Mouse (Mus musculus) E14TG2a.4 (cell line): Measurements from ENCODE around the gene Stxbp1.

ENCODE experiments used
- H3K27me3 ChIP-seq: 2 replicates; pipeline ENCODE4 v1.6.1; 2014; ENCODE audit warnings: low read length, control low read depth; ENCODE audit not compliant: insufficient read depth
- H3K36me3 ChIP-seq: 2 replicates; pipeline ENCODE4 v1.6.1; 2014; ENCODE audit warnings: low read length, control low read depth; ENCODE audit not compliant: insufficient read depth
- H3K4me1 ChIP-seq: replicated peaks from 2 replicates; pipeline ENCODE4 v1.6.1; 2014; ENCODE audit warnings: low read depth, low read length, control low read depth
- H3K4me3 ChIP-seq: replicated peaks from 2 replicates; pipeline ENCODE4 v1.5.1; 2014; ENCODE audit warnings: mild to moderate bottlenecking, low read length
- H3K9me3 ChIP-seq: 2 replicates; pipeline ENCODE4 v1.6.1; 2014; ENCODE audit warnings: low read length, control low read depth
- CTCF ChIP-seq: conservative IDR thresholded peaks from 2 replicates; pipeline ENCODE4 v1.5.1; 2014; ENCODE audit warnings: low read length
- NANOG ChIP-seq: IDR thresholded peaks from 2 replicates; pipeline ENCODE4 v1.6.1; 2014; ENCODE audit warnings: borderline replicate concordance, low read length, mixed read lengths
- POU5F1 ChIP-seq: IDR thresholded peaks from 2 replicates; pipeline ENCODE4 v1.6.1; 2014; ENCODE audit warnings: low read length, borderline replicate concordance

The Stxbp1 gene

DNA sequence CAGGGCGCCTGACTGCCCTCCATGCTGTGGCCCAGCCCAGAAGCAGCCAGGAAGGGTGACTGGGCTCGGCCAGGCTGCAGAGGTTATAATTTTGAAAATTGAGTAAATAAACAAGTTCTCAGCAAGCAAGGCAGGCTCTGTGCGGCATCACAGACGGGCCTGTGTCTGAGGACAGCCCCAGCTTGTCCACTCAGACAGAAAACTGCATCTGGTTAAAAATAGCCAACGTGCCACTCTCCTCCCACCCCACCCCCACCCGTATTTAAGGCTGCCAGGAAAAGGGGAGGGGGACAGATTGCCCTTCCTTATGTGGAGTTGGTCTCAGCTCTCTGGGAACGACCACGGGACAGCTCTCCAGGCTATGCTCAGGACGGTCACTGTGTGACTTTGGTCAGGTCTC lies 41.0 kb upstream of the Stxbp1 start:
- Histone ChIP-seq H3K4me3 (no peak overlapping the region), H3K9me3 (no peaks in the 10 kb centered on the region), H3K4me1 (peaks cover 92% of the 10 kb centered on the region), H3K27me3 (no peaks in the 10 kb centered on the region), H3K36me3 (peaks cover 50% of the 10 kb centered on the region)
- TF ChIP-seq POU5F1, result no peak
- no peak for TF ChIP-seq NANOG
- TF ChIP-seq CTCF, result no peak

DNA sequence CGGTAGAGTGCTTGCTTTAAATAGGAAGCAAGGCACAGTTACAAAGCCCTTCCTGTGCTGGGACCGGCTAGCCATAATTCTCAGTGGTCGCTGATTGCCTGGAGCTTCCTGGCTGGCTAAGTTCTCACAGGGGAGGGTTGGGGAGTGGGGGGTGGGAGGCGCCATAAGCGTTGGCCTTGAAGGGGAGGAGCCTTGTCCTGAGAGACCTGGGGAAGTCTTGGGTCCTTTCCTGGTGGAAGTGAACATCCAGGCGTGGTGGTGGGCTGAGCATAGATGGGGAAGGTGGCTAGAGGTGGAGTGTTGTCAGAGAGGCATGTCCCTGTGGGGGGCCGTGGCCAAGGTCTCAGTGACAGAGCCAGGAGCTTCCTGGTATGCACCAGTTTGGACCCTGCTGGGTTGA lies 37.7 kb upstream of the Stxbp1 start:
- H3K27me3 ChIP-seq, result no peaks in the 10 kb centered on the region
- TF ChIP-seq POU5F1, result no peak
- TF ChIP-seq NANOG, result no peak
- no peak for TF ChIP-seq CTCF
- H3K4me3 ChIP-seq, result peak overlapping the region; percentile 21
- H3K36me3 ChIP-seq, result peaks cover 50% of the 10 kb centered on the region
- H3K4me1 ChIP-seq, result peaks cover 91% of the 10 kb centered on the region
- H3K9me3 ChIP-seq, result no peaks in the 10 kb centered on the region

DNA sequence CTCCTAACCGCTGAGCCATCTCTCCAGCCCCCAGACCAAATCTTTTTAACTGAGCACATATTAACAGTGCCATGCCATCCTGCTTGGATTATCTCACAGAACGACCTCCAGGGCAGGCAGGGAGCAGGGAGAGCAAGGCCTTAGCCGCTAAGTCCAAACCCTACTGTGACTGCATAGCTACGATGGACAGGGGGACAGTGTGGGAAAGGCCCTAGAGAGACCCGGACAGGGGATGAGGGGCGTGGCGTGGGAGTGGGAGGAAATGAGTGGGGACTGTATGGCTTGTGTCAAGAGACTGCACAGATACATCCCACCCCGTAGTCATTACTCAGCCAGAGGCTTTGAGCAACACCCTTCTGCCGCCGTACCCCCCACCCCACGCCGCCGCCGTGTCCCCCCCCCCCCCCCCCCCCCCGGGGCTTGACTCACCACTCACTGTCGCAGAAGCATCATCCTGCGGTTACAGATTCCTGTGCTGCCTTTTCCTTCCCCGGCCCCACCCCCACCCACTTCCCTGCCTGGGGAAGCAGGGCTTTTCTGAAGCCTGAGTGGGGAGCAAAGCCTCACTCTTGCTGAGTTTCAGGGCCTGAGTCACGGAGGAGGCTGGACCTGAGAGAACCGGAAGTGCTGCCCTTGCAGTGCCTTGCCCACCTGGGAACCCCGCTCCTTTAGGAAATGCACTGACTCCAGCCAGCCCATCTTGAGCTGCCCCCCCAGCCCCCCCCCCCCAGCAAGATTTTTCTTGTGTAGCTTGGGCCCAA lies 35.4 kb upstream of the Stxbp1 start:
- Histone ChIP-seq H3K4me1 (peaks cover 92% of the 10 kb centered on the region), H3K36me3 (peaks cover 45% of the 10 kb centered on the region)
- no peak for TF ChIP-seq NANOG
- TF ChIP-seq POU5F1, result no peak
- TF ChIP-seq CTCF, result no peak

DNA sequence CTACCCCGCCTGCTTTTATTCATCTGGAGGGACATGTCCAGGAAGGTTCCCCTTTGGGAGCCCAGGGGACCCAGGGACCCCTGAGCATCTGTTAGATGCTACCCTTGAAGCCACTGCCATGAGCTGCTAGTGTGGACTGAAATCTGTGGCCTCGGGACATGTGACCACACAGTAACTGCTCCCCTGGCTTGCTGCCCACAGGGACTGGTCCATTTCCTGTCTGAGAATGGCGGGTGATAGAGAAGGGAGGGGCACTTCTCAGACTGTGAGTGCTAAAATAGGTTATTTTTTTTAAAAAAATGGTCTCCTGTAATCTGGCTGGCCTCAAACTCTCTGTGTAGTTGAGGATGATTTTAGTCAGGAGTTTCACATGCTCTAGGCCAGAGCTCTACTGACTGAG lies 34.7 kb upstream of the Stxbp1 start:
- TF ChIP-seq POU5F1 (no peak), CTCF (no peak), NANOG (no peak)
- Histone ChIP-seq H3K36me3 (peaks cover 45% of the 10 kb centered on the region), H3K4me3 (peak overlapping the region; percentile 95), H3K9me3 (no peaks in the 10 kb centered on the region), H3K27me3 (no peaks in the 10 kb centered on the region), H3K4me1 (peaks cover 94% of the 10 kb centered on the region)

More for the DNA sequence above, 35.4 kb upstream of the Stxbp1 start:
- H3K4me3 ChIP-seq, result peak overlapping the region; percentile 45
- no peaks in the 10 kb centered on the region for H3K27me3 ChIP-seq
- H3K9me3 ChIP-seq, result no peaks in the 10 kb centered on the region

DNA sequence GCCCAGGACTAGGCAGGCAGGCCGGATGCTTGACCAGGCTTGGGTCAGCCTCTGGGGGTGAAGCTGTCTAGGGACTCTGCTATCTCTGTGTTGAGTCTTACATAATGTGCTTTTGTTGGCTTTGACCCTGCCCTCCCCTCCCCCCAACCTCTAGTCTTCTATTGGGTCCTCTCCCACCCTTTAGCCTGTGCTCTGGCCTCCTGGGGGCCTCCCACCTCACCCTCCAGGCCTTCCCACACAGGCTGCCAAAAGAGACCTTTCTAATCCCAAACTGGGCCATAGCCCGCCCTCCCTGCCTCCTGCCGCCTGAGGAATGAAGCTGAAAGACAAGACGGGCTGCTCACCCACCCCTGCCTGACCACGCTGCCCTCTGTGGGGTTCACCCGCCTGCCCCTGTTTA lies 34.0 kb upstream of the Stxbp1 start:
- Histone ChIP-seq H3K4me3 (peak overlapping the region; percentile 95), H3K27me3 (no peaks in the 10 kb centered on the region), H3K9me3 (no peaks in the 10 kb centered on the region), H3K4me1 (peaks cover 94% of the 10 kb centered on the region), H3K36me3 (peaks cover 41% of the 10 kb centered on the region)
- TF ChIP-seq NANOG, result no peak
- TF ChIP-seq CTCF, result no peak
- no peak for TF ChIP-seq POU5F1

DNA sequence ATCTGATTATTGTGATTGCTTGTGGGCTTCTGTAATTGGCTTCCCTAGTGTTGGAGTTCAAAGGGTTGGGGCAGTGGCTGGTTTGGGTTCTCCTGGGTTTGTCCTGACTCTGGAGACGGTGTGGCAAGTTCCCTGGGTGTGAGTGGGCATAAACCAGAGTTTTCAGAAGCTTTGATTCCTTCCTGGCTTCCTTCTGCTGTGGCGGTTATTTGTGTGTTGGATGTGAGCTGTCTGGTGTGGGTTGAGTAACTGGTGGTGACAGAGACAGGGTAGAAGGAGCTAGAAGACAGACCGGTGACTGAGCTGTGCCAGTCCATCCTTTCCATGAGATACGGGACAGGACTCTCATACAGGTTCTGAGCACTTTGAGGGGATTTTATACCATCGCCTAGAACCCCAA lies 32.5 kb upstream of the Stxbp1 start:
- peaks cover 33% of the 10 kb centered on the region for H3K36me3 ChIP-seq
- H3K4me3 ChIP-seq, result peak overlapping the region; percentile 95
- H3K27me3 ChIP-seq, result 0 out of 2 replicates have a peak, but pooled peaks cover under 1% of the 10 kb centered on the region
- no peaks in the 10 kb centered on the region for H3K9me3 ChIP-seq
- peaks cover 94% of the 10 kb centered on the region for H3K4me1 ChIP-seq
- TF ChIP-seq POU5F1 (no peak), NANOG (no peak), CTCF (no peak)

DNA sequence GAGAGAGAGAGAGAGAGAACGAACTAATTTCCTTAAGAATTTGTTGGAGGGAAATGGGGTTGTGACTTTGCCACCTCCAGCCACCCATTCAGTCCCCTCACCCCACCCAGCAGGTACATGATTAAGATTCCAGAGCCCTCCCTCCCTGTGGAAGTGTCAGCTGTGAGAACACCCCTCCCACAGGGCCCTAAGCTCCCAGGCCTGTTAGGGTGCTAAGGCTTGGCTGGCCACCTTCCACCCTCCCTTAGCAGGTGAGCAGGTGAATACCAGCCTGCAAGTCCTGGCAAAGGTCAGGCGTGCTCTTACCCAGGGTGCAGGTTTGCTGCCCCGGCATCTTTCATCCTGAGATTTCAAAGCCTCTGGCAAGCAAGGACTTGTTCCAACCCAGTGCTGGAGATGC lies 31.4 kb upstream of the Stxbp1 start:
- Histone ChIP-seq H3K4me1 (peaks cover 94% of the 10 kb centered on the region), H3K4me3 (peak overlapping the region; percentile 95), H3K36me3 (peaks cover 29% of the 10 kb centered on the region), H3K9me3 (no peaks in the 10 kb centered on the region), H3K27me3 (0 out of 2 replicates have a peak, but pooled peaks cover 10% of the 10 kb centered on the region)
- TF ChIP-seq CTCF (no peak), NANOG (no peak), POU5F1 (no peak)

DNA sequence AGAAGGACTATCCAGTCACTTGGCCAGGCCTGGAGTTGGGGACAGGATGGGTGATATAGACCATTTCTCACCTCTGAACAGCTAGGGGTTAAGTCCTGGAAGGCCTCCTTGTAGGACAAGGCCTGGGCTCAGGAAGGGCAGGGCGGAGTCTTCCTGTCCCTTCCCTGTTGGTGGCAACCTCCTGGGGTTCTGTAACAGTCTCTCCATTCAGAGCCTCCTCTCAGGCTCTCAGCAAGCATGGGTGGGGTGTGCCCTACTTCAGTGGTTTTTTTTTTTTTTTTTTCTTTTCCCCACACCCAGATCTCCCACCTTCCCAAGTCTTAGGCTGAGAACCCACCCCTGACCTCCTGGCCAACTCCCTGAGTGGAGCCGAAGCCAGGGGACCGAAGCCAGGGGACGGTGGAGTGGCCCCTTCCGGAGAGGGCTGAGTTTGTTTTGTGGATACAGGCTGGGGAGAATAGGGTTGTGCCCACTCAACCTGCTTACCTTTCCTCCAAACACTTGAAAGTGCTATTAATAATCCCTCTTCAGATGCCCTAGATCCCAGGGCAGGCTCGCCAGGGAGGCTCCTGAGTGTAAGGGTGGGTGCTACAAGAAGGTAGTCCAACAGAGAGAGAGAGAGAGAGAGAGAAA lies 30.8 kb upstream of the Stxbp1 start:
- H3K4me3 ChIP-seq, result peak overlapping the region; percentile 95
- TF ChIP-seq CTCF (no peak), NANOG (no peak), POU5F1 (no peak)
- 0 out of 2 replicates have a peak, but pooled peaks cover 10% of the 10 kb centered on the region for H3K27me3 ChIP-seq
- H3K9me3 ChIP-seq, result no peaks in the 10 kb centered on the region
- peaks cover 29% of the 10 kb centered on the region for H3K36me3 ChIP-seq
- H3K4me1 ChIP-seq, result peaks cover 90% of the 10 kb centered on the region
